Mouse (Mus musculus) brain, embryonic 14.5 days (tissue): ENCODE results near the gene Pskh1.

Experiments used
- CTCF ChIP-seq: fragments of 200-500 bp; IDR thresholded peaks from 2 replicates; pipeline ENCODE4 v1.5.1; 2012; ENCODE audit warnings: inconsistent platforms, mild to moderate bottlenecking, moderate library complexity, borderline replicate concordance; ENCODE audit not compliant: insufficient read depth, insufficient read length; ENCODE audit errors: extremely low read depth
- POLR2A ChIP-seq: fragments of 200-500 bp; IDR thresholded peaks from 2 replicates; pipeline ENCODE4 v1.6.1; 2012; ENCODE audit warnings: mild to moderate bottlenecking, inconsistent platforms, borderline replicate concordance; ENCODE audit not compliant: poor library complexity, insufficient read depth, insufficient read length, severe bottlenecking; ENCODE audit errors: extremely low read depth

- no peak for TF ChIP-seq CTCF
- no peak for TF ChIP-seq POLR2A
These were observed 57.6 kb downstream of the Pskh1 start for GRCm38 (mm10) chr8:105957813-105958212.
